Mouse (Mus musculus) liver, embryonic 14.5 days (tissue): Measurements from ENCODE around the gene Igf1r. TPM values are rescaled to one million over a fixed set of nuclear protein-coding genes. Genes with fewer than 3 reads are reported as not detected.
"Not testable (repeated sequence)": the region's sequence is repeated elsewhere in the genome, so short reads cannot be mapped to it uniquely, and the experiment has no call there.

Experiments used
- ATAC-seq: fragments of 200-750 bp; cut with Nextera tagmentation; 2 replicates; pipeline ENCODE4 v1.8.0; 2017; ENCODE audit warnings: moderate number of reproducible peaks, mild to moderate bottlenecking, moderate library complexity; ENCODE audit not compliant: insufficient read depth
- DNase-seq, 3 experiments: peaks; one replicate each; pipeline ENCODE4 v3.0.0-alpha.2; 2012 to 2013; ENCODE audit warnings: low read depth in 3 of 3, low spot score in 3 of 3
- H3K27ac ChIP-seq: fragments of 300-500 bp; sonication (generic); 2 replicates; pipeline ENCODE4 v1.5.1; 2014; ENCODE audit warnings: moderate library complexity, mild to moderate bottlenecking, control low read depth, inconsistent platforms
- H3K27me3 ChIP-seq: fragments of 300-500 bp; sonication (generic); 2 replicates; pipeline ENCODE4 v1.6.1; 2014; ENCODE audit warnings: mild to moderate bottlenecking, low read length, moderate library complexity; ENCODE audit not compliant: control insufficient read depth, insufficient read depth
- H3K36me3 ChIP-seq: fragments of 300-500 bp; sonication (generic); replicated peaks from 2 replicates; pipeline ENCODE4 v1.6.1; 2014; ENCODE audit warnings: low read depth; ENCODE audit not compliant: control insufficient read depth, insufficient read depth
- H3K4me1 ChIP-seq, 2 experiments: fragments of 200-500 bp in 1 of 2; fragments of 300-500 bp in 1 of 2; sonication (generic) in 1 of 2; replicated peaks; 2 replicates each; pipeline ENCODE4 v1.6.1; 2012 to 2014; ENCODE audit warnings: antibody characterized with exemption in 1 of 2, inconsistent platforms in 1 of 2, low read length in 1 of 2; ENCODE audit not compliant: control insufficient read depth in 2 of 2, insufficient read depth in 2 of 2
- H3K4me2 ChIP-seq: fragments of 300-500 bp; sonication (generic); 2 replicates; pipeline ENCODE4 v1.6.1; 2014; ENCODE audit warnings: low read depth, mild to moderate bottlenecking, control low read depth, moderate library complexity
- H3K4me3 ChIP-seq, 2 experiments: fragments of 200-500 bp in 1 of 2; fragments of 300-500 bp in 1 of 2; sonication (generic) in 1 of 2; 2 replicates each; pipeline ENCODE4 v1.5.1; 2012 to 2014; ENCODE audit warnings: low read depth in 2 of 2, low read length in 2 of 2, mild to moderate bottlenecking in 2 of 2, control low read depth in 1 of 2, inconsistent platforms in 1 of 2, moderate library complexity in 1 of 2; ENCODE audit not compliant: insufficient read depth in 1 of 2
- H3K9ac ChIP-seq: fragments of 300-500 bp; sonication (generic); replicated peaks from 2 replicates; pipeline ENCODE4 v1.6.1; 2014; ENCODE audit warnings: mild to moderate bottlenecking, control low read depth, moderate library complexity
- H3K9me3 ChIP-seq: fragments of 300-500 bp; sonication (generic); 2 replicates; pipeline ENCODE4 v1.6.1; 2016; ENCODE audit warnings: low read length, mixed read lengths; ENCODE audit not compliant: control insufficient read depth
- CTCF ChIP-seq: IDR thresholded peaks from 2 replicates; pipeline ENCODE4 v1.5.1; 2016; ENCODE audit warnings: antibody characterized with exemption, low read depth, control low read depth
- EP300 ChIP-seq: IDR thresholded peaks from 2 replicates; pipeline ENCODE4 v1.6.1; 2016; ENCODE audit warnings: antibody characterized with exemption, low read depth
- WGBS: fragments of 180-500 bp; shearing (Covaris S2); extraction: QIAGEN DNeasy Blood & Tissue Kit; methylation state at CpG from one replicate; pipeline ENCODE4 v1.1.7; 2014; ENCODE audit not compliant: insufficient replicate concordance; 5-methylcytosine and 5-hydroxymethylcytosine counted together
- polyA plus RNA-seq, 2 experiments: library from polyadenylated mRNA; depleted of rRNA in 1 of 2; stranded (reverse) in 1 of 2; unstranded in 1 of 2; fragments of >200 nt; fragmentation: Nextera tagmentation in 1 of 2; extraction: Ambion mirVana in 1 of 2; gene quantifications; 2 replicates each; pipeline versions ENCODE4 v1.2.1 to v1.2.3; 2012 to 2014

The Igf1r gene
- polyA plus RNA-seq, 2 experiments, result 2.3 to 2.5 TPM

DNA sequence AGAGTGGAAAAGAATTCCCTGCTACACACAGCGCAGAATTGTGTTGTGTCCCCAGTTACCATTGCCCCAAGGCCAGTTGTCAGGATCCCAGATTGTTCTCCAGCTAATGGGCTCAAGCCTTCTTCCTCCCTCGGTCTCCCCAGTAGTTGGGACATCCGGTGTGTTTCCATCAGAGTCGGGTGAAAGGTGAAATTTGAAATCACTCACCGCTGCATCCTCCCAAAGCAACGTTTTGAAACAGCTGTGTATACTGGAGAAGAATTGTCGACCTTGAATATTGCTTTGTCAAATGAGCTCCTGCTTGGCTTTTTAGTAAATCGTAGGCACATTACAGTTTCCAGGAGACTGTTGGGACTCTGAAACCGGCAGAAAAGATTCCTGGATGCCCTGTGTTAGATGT, 322.3 kb downstream of the Igf1r start:
- TF ChIP-seq EP300, result no peak
- TF ChIP-seq CTCF, result no peak
- DNase-seq, result no peak

DNA sequence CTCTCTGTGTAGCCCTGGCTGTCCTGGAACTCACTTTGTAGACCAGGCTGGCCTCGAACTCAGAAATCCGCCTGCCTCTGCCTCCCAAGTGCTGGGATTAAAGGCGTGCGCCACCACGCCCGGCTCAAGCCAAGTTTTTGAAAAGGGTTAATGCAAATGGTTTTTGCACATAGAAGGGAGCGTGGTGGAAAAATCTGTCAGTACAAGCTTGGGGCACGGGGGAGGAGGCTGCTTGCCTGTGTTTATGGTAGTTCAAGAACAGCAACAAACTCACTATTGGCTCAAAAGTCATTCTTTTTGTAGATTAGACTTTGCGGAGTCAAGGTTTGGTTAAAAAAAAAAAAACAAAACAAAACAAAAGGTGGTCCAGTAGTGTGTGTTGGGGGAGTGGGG, 322.8 kb downstream of the Igf1r start:
- H3K27ac ChIP-seq, H3K9ac ChIP-seq, H3K27me3 ChIP-seq, H3K9me3 ChIP-seq, H3K4me1 ChIP-seq, H3K36me3 ChIP-seq, ATAC-seq, DNase-seq: not testable (repeated sequence)
- peak overlapping the region; percentile 44 to 54; a peak in 3 of 4 replicates for H3K4me3 ChIP-seq
- 29% methylated on average over 9 of the region's 9 CpGs for WGBS
- H3K4me2 ChIP-seq, result peak overlapping the region; percentile 68

More for the DNA sequence above, 322.3 kb downstream of the Igf1r start:
- ATAC-seq, result no peak
- Histone ChIP-seq H3K4me2 (no peak overlapping the region), H3K27ac (no peak overlapping the region), H3K4me1 (0 out of 4 replicates have a peak, but pooled peaks cover 0 to 2% of the 10 kb centered on the region in 2 experiments), H3K9me3 (no peaks in the 10 kb centered on the region), H3K36me3 (no peaks in the 10 kb centered on the region), H3K9ac (no peak overlapping the region), H3K27me3 (no peaks in the 10 kb centered on the region), H3K4me3 (no peak overlapping the region)
- 57% methylated on average over 9 of the region's 9 CpGs for WGBS

DNA sequence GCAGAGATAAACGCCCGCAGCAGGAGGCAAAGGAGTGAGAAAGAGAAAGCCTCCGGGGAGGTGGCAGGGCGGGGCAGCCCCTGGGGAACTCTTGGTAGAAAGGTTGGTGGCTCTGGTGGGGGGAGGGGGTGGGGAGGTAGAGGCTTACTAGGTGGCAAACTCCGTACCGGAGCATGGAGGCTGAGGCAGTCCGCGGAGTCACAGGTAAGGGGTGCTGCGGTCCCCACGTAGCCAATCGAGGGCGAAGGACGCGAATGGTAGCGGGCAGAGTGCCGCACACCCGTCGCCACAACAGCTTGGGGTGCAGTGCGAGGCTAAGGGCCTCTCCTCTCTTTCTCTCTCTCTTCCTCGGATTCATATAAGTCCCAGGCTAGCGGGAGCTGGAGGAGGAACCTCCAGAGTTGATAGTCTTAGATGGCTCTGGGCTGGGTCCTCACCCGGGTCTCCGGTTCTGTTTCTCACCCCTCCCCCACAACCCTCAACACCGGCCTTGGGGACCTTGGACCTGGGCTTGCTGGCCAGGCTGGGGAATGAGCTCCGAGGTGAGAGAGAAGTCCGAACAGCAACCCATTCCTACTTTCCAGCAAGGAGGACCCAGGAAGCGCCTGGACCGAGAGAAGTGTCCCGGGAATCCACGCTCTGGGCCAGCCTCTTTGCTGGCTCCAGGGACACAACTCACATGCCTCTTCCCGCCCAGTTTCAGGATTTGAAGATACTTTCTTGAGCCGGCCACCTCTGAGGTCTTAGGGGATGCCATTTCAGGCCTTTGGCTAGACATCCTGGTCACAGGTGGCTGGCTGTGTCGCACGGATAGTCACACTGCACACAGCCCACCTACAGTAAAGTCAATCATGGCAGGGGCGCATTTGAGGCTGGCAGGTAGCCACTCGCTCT, 323.5 kb downstream of the Igf1r start:
- Histone ChIP-seq H3K27me3 (no peaks in the 10 kb centered on the region), H3K9ac (no peak overlapping the region), H3K27ac (no peak overlapping the region), H3K4me1 (0 out of 4 replicates have a peak, but pooled peaks cover 0 to 2% of the 10 kb centered on the region in 2 experiments), H3K4me3 (peak overlapping the region; percentile 44 to 54), H3K4me2 (peak overlapping the region; percentile 68), H3K36me3 (no peaks in the 10 kb centered on the region), H3K9me3 (no peaks in the 10 kb centered on the region)
- 14% methylated on average over 36 of the region's 36 CpGs for WGBS
- DNase-seq (no peak), ATAC-seq (0 out of 2 replicates have a peak, but pooled peaks have one; percentile 26)
- TF ChIP-seq CTCF (no peak), EP300 (no peak)

DNA sequence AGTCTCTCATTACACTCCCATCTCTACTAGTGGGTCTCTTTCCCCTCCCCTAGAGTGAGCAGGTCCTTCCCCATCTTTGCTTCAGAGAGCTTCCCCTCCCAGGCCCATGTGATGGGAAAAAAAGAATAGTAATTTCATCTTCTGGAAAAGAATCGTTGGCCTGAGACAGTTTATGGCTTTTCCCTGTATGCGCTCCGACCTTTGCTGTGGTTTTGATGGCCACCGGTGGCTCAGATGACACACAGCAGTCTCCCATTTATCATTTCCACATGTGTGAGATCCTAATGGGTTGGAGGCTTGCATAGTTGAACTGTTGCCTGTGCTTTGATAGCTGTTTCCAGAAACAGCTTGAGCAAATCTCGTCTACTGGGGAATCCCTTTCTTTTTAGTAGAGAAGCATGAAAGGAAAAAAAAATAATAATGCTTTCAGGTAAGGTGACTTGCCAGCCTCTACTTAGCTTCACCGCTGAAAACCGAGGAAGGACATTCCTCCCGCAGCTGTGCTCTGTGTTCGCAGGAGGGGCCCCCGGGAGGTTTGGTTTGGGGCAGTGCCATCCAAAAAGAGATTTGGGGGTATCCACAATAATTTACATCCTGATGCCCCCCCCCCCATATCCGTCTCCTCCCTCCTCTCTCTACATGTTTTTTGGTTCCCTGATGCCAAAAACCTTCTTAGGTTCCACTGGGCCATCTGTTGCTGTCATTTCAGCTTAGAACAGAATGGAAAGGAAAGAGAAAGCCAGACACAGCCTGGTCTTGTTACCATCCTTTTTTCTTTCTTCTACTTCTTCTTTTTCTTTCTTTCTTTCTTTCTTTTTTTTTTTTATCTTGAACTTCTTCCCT, 324.6 kb downstream of the Igf1r start:
- WGBS, result 39% methylated on average over 11 of the region's 11 CpGs
- ATAC-seq (no peak), DNase-seq (no peak)
- H3K4me1 ChIP-seq, result 0 out of 4 replicates have a peak, but pooled peaks cover 0 to 2% of the 10 kb centered on the region in 2 experiments
- no peak overlapping the region for H3K27ac ChIP-seq
- no peak overlapping the region for H3K9ac ChIP-seq
- no peaks in the 10 kb centered on the region for H3K9me3 ChIP-seq
- no peaks in the 10 kb centered on the region for H3K27me3 ChIP-seq
- H3K36me3 ChIP-seq, result no peaks in the 10 kb centered on the region
- H3K4me2 ChIP-seq, result no peak overlapping the region
- H3K4me3 ChIP-seq, result no peak overlapping the region
- no peak for TF ChIP-seq CTCF
- TF ChIP-seq EP300, result no peak

DNA sequence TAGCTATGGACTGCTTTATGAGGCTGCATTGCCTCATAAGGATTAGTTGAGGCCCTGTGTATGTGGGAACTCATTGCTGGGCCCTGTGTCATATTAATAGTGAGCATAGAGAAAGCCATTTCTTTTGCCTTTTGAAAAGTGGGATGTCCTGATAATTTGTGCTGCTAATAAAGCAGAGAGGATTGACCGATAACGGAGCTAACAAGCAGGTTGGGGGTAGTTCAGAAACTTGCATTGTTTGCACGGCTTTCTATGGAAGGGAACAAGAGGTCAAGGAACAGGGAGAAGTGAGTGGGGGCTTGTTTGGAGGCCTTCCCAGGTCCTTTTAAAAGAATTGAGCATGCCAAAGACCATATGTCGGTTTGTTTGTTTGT, 325.3 kb downstream of the Igf1r start:
- no peak overlapping the region for H3K9ac ChIP-seq
- H3K4me2 ChIP-seq, result no peak overlapping the region
- no peaks in the 10 kb centered on the region for H3K27me3 ChIP-seq
- peaks cover 0 to under 1% of the 10 kb centered on the region in 2 experiments; a peak in 1 of 4 replicates for H3K4me1 ChIP-seq
- no peaks in the 10 kb centered on the region for H3K9me3 ChIP-seq
- TF ChIP-seq EP300 (no peak), CTCF (no peak)
- no peak overlapping the region for H3K27ac ChIP-seq
- ATAC-seq (no peak), DNase-seq (no peak)
- H3K4me3 ChIP-seq, result no peak overlapping the region
- no peaks in the 10 kb centered on the region for H3K36me3 ChIP-seq
- 59% methylated on average over 4 of the region's 4 CpGs for WGBS
